Mouse (Mus musculus) layer of hippocampus, adult 9-10 months (tissue): ENCODE measurements around the gene Ripor2.

Experiments
- DNase-seq: peaks from one replicate; pipeline ENCODE4 v3.0.0; 2022; ENCODE audit warnings: low spot score

The Ripor2 gene

DNA sequence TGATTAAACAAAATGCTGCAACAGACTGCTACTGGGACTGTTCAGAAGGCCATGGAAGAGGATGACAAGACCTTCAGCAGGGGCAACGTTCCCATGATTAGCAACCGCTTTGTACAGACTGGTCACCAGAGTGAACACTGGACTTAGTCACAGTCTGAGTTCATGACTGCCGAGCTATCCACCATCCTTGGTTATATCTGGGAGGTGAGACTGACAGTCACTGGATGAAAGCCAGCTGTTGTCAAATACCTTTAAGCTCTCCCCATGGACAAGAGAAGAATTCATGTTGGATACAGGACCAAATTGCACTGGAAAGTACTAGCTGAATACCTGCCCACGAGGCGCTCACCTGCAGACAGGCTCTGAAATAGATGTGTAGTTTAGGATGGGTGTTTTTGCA, 2.4 kb downstream of the Ripor2 start:
- no peak for DNase-seq

DNA sequence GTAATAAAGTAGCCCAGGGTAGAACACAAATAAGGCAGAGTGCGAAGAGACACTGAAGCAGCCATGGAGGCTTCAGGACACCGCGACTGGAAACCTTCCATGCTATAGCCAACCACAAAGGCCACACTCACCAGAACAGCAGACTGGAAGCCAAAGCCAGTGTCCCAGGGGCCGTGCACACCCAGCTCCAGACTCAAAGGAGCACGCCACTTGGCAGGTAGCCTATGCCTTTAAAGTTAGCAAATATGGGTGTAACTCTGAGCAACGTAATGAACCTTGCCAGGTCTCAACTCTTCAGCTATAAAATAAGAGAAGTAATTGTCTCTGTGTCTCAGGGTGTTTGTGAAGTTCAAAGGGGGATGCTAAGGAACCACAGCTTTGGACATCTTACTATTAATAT, 2.9 kb downstream of the Ripor2 start:
- no peak for DNase-seq

DNA sequence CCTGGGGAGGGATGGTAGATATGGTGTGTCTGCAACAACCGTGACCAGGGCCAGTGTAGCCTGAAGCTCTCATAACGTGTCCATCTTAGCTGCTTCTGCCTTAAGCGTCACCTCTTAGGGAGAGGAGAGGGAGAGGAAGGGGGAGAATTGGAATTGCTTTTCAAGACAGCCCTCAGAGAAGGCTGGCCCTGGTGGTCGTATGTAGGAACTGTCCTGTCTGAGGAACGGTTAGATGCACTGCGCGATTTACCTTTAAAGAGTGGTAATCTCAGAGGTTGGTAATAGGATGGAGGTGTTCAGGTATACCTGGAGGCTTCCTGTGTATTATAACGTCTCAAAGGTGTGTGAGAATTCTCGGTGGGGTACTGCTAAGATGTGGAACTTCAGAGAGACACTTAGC, 3.4 kb downstream of the Ripor2 start:
- DNase-seq: no peak

DNA sequence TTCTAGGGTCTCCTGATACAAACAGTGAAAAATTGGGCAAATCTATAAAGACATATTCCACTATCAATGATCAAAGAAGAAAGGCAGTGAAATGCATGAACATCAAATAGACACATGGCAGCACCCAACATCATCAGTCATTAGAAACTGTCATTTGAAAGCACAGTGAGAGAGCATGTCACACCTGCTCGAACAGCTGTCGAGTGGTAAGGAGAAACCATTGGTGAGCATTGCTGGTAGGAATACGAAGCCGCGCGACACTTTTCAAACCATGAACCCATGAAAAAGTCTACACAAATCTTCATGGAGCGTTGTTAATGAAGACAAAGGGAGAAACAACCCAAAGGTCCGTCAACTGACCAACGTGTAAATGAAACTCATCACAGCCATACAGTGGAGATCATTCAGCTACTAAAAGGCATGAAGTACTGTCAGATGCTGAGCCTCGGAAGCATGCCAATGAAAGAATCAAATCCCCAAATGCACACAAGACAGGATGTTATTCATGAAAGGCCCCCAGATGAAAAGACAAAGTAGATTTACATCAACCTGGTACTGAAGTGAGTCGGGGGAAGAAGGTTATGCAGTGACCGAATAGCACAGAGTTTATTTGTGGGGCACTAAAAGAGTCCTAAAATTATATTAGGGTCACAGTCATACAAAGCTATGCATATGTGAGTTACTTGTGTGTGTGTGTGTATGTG, 5.4 kb downstream of the Ripor2 start:
- DNase-seq: no peak

DNA sequence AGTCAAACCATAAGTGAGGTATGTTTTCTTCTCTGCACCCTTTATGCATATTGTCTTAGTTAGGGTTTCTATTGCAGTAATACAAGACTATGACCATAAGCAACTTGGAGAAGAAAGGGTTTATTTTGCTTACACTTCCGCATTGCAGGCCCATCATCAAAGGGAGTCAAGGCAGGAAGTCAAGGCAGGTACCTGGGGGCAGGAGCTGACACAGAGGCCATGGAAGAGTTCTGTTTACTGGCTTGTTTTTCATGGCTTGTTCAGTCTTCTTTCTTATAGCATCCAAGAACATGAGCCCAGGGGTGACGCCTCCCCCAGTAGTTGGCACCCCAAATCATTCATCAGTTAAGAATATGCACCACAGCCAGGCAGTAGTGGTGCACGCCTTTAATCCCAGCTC, 6.6 kb downstream of the Ripor2 start:
- no peak for DNase-seq

DNA sequence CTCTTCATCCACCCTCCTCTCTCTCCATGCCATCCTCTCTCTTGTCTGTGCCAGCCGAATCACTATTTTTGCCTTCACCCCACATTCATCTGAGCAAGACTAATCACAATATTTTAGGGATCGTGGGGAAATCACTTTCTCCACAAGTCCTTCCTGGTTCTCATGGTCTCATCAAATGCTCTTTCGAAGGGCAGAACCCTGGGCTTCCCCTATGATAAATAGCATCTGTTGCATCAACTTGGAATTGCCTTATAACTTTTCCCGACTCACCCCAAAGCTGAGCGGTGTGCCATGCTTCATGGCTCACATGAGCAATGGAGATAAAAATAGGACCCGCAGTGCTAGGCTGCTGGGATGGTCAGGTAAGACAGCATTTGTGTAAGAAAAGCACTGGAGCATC, 9.7 kb downstream of the Ripor2 start:
- no peak for DNase-seq

DNA sequence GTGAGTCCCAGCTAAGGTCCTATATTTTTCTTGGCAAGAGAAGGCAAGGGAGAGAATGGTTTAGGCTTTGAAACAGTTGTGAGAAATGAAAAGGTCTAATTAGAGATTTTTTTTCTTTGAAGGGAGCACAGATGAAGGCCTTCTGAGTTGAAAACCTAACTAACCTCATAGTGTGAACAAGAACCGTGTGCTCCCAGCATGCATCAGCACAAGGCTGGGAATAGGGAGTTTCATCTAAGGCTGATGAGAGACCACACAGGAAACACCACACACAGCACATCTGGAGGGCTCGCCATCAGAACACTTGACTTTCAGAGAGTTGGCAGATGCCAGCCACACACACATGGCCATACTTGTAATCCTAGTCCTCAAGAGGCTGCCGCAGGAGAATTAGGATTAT, 12.3 kb downstream of the Ripor2 start:
- DNase-seq: no peak

DNA sequence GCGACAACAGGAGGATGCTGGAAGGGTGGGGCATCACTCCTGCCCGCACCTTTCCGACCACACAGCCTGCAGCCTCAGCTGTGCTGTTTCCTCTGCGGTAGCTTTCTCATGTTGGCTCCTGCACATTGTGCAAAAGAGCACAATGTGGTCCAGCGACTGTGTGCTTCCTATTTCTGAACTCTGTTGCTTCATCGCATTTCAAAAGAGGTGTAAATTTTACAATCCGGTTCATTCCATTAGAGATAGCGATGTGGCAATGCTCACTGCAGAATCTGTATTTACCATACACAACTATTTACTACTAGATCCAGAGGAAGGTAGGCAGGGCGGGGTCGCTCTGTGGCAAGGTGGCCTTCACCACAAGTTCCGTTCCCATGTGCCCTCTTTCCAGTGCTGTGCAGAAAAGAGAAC, 17.6 kb downstream of the Ripor2 start:
- DNase-seq: no peak

DNA sequence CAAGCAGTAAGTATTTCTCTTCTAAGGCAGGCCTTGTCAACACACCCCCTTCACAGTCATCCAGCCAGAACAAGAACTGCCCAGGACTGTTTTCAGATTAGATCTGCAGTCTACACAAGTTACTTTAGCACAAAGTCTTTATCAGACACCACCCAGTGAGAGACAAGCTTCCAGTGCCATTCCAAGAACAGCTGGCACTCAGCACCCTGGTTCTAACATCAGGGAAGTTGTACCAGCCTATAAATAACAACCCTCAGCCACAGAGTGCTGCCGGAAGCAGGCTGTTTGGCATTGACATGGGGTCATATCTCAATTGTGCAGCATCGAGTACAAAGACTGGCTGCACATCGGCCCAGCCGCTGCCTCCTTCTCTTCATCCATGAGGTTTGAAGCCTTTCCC, 21.0 kb downstream of the Ripor2 start:
- DNase-seq: no peak

DNA sequence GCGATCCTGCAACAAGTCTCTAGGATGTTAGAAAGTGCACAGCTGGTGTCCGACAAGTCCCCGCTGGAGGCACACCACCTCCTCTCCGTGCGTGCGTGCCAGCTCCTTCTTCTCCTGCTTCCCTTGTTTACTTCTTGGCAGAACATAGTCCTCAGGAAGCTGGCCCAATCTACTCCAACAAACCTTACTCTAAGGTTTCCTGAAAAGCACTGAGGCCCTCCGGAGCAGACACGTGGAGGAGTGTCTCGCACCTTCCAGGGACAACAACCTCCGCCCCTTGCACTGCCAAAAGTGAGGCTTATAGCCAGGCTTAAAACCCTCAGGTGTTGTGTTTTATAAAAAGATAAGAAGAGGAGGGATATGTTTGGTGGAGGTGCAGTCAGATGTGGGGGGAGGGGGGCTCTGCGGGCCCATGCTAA, 21.6 kb downstream of the Ripor2 start:
- no peak for DNase-seq

DNA sequence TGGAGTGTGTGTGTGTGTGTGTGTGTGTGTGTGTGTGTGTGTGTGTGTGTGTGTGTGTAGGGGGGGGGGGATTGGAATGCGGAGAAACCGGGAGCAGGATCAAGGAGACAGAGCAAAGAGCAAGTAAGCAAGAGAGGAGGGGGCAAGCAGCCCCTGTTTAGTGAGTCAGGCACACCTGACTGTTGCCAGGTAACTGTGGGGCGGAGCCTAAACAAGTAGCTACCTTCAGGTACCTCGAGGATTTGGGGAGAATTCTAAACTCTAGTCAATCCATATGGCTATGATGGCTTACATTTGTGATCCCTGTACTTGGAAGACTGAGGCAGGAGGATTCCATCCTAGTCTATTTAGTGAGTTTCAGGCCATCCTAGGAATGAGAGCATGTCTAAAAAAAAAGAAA, 22.1 kb downstream of the Ripor2 start:
- DNase-seq: no peak

DNA sequence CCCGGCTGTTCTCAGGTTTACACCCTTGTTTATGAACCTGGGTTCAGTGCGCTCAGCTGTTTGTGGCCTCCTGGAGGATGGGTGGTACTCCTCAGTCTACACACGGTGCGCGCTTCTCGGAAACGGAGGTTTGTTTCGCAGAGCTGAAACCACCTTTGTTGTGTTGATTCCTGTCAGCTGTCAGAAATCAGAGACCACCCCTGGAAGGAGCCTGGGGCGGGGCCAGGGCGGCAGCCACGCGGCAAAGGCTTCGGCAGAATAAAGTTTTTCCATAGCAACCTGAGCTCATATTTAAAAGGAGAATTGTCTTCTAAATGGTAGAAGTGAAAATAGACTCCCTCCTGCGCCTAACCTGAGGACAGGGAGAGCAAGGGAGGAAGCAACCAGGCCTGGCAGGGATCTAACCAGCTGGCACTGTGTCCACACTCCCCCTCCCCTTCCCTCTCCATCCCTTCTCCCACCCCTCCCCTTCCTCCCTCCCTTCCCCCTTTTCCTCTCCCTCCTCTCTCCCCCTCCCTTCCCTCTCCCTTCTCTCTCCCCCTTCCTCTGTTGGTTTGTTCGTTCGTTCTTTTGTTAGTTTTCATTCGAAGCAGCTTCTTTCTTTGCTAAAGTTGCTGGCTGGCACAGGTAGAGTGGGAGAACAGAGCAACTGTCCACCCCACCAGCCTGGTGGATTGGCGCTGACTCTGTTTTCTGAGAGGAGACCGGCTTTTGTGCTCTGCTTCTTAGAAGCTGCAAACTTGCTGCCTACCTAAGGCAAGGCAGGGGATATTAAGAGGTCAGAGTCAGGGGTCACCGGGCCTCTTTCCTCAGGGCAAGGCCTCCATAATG, 23.0 kb downstream of the Ripor2 start:
- no peak for DNase-seq

DNA sequence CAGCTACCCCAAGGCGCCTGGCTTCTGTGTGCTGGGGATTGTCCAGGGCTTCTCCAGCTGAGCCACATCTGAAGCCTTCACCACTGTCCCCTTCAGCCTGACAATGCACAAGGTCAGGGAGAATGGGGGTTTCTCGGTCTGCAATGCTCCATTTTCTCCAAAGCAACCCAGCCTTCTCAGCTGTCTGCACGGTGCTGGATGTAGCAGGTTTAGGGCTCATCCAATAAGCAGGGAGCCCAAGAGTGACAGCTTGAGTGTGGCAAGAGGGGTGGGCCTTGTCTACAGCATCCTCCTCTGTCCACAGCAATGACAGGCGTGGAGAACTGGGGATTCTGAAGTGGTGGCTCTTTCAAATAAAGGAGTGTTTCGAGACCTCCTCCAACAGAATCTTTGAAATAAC, 23.8 kb downstream of the Ripor2 start:
- DNase-seq: no peak

DNA sequence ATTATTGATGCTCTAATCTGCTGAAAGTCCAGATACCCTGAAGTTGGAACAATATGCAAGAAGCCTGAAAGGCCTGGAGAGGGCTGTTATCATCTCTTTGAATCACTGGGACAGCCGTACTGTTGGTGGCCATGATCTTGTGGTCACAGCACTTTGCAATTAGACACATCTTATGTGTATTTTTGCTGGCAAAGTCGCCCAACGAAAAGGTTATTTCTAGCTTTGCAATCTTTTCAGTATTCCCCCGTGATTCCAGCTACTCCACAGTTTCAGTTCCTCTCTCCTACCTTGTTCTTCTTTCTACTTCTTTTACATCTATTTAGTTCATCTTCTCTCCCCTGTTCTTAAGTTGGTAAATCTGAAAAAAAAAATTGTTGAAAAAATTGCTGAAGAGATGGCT, 26.0 kb downstream of the Ripor2 start:
- no peak for DNase-seq

DNA sequence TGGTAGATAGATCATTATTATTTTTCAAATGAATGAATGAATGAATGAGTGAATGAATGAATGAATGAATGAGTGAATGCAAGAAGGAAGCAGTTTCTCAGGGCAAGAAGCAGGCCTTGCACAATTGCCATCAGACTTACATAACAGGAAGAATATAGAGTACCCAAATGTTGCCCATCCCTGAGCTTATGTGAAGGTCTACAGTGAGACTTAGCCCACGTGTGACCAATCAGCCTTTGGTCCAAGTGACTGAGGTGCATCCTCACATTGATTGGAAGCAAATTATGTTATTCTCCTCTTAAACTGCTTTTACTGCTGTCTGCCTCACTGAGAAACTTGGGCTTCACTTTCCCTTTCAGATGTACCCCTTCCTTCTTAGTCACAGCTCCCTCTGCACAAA, 26.7 kb downstream of the Ripor2 start:
- no peak for DNase-seq

DNA sequence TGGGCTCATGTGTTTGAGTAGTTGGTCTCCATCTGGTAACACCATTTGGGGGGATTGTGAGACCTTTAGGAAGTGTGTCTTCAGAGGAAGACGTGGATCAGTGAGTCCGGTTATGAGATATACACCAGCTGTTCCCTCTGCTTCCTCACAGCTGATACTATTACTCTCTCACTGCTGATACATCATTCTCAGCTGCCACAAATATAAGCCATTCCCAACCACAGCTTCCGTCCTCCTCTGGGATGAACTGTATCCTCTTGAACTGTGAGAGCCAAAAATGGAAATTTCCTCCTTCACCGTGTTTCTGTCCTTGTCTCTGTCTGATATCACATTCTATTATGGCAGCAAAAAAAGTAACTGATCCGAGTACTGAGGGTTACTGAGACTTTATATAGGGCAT, 28.9 kb downstream of the Ripor2 start:
- DNase-seq: no peak

DNA sequence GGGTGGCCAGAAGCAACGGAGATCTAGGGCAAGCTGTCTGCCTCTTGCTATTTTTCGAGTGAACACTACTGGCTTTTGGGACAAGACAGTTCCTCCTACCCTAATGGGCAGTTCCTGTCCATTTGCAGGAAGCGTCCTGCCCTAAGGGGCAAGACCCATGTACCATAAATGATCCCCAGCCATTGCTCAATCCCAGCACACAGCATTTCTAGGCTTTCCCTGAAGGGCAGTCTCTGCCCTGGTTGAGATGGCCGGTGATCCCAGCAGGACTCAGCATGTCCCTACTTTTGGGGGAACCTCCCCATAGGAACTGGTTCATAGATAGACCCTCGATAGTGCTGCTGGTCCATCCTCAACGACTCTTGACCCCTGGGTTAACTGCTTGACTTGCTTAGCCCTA, 31.0 kb downstream of the Ripor2 start:
- no peak for DNase-seq

DNA sequence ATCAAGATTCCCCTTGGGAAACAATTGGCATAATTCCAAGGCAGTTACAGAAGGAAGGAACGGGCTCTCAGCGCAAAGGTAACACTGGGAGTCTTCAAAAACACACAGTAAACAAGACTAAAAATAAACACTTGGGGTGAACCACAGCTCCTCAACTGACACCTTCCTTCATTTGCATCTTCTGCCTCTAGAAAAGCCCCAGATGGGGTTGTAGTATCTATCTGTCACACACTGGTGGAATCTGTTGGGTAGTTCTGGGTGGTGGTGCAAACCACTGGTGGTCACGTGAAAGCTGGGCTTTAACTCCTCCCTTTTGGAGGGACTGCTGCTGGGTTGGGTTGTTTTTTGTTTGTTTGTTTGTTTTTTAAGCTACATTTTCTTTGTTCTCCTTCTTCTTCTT, 31.4 kb downstream of the Ripor2 start:
- no peak for DNase-seq

DNA sequence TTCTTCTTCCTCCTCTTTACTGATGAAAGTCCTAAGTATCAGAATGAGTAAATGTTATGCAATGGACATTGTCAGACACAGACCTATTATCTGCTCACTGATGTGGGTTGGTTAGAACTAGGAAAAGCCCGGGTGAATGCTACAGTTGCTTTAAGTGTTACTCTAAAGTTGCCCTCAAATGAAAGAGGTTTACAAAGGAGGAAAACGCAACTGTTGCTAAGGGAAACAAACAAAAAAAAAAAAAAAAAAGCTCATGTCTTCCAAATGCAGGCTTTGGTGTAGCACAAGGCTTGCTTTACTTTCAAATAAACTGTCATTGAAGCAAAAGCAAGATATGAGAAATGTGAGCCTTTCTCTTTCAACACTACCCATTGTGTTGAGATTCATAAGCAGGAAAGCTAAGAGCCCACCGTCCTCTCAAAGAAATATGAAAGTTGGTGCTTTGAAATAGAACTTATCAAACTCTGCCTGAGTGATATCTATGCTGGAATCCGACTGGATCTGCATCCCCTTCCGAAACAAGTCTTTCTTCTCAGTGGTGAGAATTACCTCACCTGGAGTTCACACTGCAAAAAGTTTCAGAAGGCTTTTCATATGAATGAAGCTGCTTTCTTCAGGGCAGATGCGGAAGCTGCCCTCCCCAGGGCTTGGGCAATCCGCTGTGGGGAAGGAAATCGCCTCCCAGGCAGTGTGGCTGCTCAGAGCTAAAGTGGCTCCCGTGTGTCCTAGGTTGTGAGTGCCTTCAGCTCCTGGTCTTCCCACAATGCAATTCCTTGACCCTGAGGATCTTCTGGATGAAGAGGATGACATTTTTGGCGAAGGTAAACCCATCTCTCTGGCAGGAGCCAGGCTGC, 32.2 kb downstream of the Ripor2 start:
- DNase-seq: no peak

DNA sequence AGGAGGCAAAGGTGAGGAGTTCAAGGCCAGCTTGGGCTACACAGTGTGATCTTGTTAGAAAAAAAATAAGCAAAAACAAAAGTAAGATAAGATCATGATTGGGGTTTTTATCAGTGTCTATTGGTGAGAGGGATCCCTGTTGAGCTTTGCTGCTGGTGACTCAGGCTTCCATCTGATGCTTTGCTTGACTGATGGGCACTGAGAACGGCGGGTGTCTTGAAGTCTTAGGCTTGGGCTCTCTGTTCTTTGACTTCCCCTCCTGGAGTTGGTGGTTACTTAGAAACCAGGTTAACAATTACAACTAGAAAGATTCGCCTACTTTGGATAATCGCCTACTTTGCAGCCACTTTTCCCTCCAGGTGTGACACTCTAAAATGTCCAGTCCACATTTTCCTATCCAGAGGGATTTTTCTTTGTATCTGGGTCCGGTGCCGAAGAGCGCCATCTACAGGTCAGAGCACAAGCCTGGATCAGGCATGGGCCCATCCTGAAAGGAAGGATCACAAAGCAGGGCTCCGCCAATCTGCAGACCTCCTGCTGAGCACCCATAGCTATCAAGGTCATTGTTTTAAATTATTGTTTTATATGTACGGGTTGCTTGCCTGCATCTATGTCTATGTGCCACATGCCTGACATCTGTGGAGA, 34.1 kb downstream of the Ripor2 start:
- no peak for DNase-seq

DNA sequence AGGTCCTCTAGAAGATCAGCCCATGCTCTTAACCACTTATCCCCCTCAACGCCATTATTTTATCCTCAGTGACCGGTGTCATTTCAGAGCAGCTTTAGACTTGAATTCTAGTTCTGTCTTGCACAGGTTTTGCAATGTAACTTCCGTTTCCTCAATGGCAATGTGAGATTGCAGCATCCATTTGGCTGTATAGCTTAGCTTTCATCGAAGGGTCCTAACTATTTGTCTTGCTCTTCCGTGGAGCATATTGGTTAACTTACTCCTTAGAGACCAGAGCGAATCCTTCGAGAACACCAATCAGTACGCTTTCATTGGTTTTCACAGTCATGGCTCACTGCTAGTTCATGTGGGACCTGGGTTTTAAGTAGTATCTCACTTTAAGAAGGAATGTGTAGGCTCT, 34.7 kb downstream of the Ripor2 start:
- DNase-seq: no peak

DNA sequence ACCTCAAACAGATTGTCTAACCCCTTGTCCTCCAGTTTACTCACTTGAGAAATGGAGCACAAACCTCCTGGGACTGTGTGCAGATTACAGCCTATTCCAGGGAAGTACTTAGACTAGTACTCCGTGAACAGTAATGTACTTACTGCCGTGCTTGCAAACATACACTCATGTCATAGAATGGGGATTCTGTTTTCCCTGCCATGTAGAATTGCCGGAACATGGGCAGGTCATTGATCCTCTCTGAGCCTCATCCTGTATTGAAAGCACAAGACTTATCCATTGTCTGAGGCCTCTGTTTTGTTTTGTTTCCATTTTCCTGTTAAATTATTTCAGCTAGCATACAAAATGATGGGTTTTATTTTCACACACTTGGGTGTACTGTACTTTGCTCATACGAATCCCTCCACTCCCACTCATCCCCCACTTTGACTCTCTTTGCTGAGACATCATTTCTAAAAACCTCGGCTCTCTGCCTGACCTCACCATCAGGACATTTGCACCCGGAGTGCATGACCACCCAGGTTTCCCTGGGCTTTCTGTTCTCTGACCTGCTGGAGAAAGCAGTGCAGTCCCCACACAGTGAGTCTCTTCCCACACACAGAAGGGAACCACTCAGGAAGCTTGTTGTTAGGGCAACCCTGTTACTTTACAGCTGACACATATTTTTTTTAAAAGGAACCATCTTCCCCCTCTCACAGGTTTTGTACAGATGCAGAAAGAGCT, 35.2 kb downstream of the Ripor2 start:
- DNase-seq: no peak
